Mouse (Mus musculus): Measurements from ENCODE around the gene Apol11a. TPM values are rescaled to one million over a fixed set of nuclear protein-coding genes. Genes with fewer than 3 reads are reported as not detected.

Gene Apol11a
- polyA plus RNA-seq, 1 experiment from 2014 or later = not detected

Other genes starting within 250 kb of the Apol11a start
- 140 and 151 TPM in 2 replicates for gene Rbfox2, start 201.3 kb upstream of the Apol11a start, polyA plus RNA-seq (2015; fragmentation: Nextera tagmentation; extraction: Ambion mirVana)
- 0.07 TPM in 1 of 2 replicates, not detected in the other for gene Apol7a, start 109.2 kb upstream of the Apol11a start, polyA plus RNA-seq (2015; fragmentation: Nextera tagmentation; extraction: Ambion mirVana)
- 0.04 and 0.09 TPM in 2 replicates for gene Apol9a, start 97.1 kb upstream of the Apol11a start, polyA plus RNA-seq (2015; fragmentation: Nextera tagmentation; extraction: Ambion mirVana)
- gene Apol7b, start 60.8 kb upstream of the Apol11a start, polyA plus RNA-seq (2015; fragmentation: Nextera tagmentation; extraction: Ambion mirVana) = not detected in 2 replicates
- not detected in 2 replicates for gene Apol10a, start 31.2 kb upstream of the Apol11a start, polyA plus RNA-seq (2015; fragmentation: Nextera tagmentation; extraction: Ambion mirVana)
- not detected in 2 replicates for gene Apol7c, start 25.0 kb downstream of the Apol11a start, polyA plus RNA-seq (2015; fragmentation: Nextera tagmentation; extraction: Ambion mirVana)
- gene 1700025B11Rik, start 53.6 kb downstream of the Apol11a start, polyA plus RNA-seq (2015; fragmentation: Nextera tagmentation; extraction: Ambion mirVana) = not detected in 2 replicates
- gene Apol10b, start 87.9 kb downstream of the Apol11a start, polyA plus RNA-seq (2015; fragmentation: Nextera tagmentation; extraction: Ambion mirVana) = 0.12 and 0.16 TPM in 2 replicates
- not detected in 2 replicates for gene Gm36245, start 91.0 kb downstream of the Apol11a start, polyA plus RNA-seq (2015; fragmentation: Nextera tagmentation; extraction: Ambion mirVana)
- not detected in 2 replicates for gene Apol11b, start 135.0 kb downstream of the Apol11a start, polyA plus RNA-seq (2015; fragmentation: Nextera tagmentation; extraction: Ambion mirVana)
- not detected in 2 replicates for gene Apol7e, start 190.6 kb downstream of the Apol11a start, polyA plus RNA-seq (2015; fragmentation: Nextera tagmentation; extraction: Ambion mirVana)
- 0.37 TPM in 1 of 2 replicates, not detected in the other for gene Apol9b, start 220.8 kb downstream of the Apol11a start, polyA plus RNA-seq (2015; fragmentation: Nextera tagmentation; extraction: Ambion mirVana)
- gene Apol8, start 248.7 kb downstream of the Apol11a start, polyA plus RNA-seq (2015; fragmentation: Nextera tagmentation; extraction: Ambion mirVana) = 0.22 and 0.25 TPM in 2 replicates